Mouse (Mus musculus) embryonic facial prominence, embryonic 15.5 days (tissue): Measurements from ENCODE around the gene Hoxd9. TPM values are rescaled to one million over a fixed set of nuclear protein-coding genes. Genes with fewer than 3 reads are reported as not detected.

Experiments used
- ATAC-seq: fragments of 200-750 bp; cut with Nextera tagmentation; 2 replicates; pipeline ENCODE4 v1.8.0; 2017; ENCODE audit warnings: low read depth, moderate TSS enrichment; ENCODE audit not compliant: insufficient number of reproducible peaks, low FRiP score, low TSS enrichment
- H3K27ac ChIP-seq: fragments of 300-500 bp; sonication (generic); replicated peaks from 2 replicates; pipeline ENCODE4 v1.5.1; 2015; ENCODE audit warnings: mild to moderate bottlenecking, inconsistent platforms
- H3K27me3 ChIP-seq: fragments of 300-500 bp; sonication (generic); 2 replicates; pipeline ENCODE4 v1.6.1; 2015; ENCODE audit warnings: inconsistent platforms
- H3K36me3 ChIP-seq: fragments of 300-500 bp; sonication (generic); 2 replicates; pipeline ENCODE4 v1.6.1; 2015; ENCODE audit warnings: mild to moderate bottlenecking, inconsistent platforms
- H3K4me1 ChIP-seq: fragments of 300-500 bp; sonication (generic); 2 replicates; pipeline ENCODE4 v1.6.1; 2015; ENCODE audit warnings: inconsistent platforms
- H3K4me2 ChIP-seq: fragments of 300-500 bp; sonication (generic); replicated peaks from 2 replicates; pipeline ENCODE4 v1.6.1; 2015; ENCODE audit warnings: mild to moderate bottlenecking, inconsistent platforms
- H3K4me3 ChIP-seq: fragments of 300-500 bp; sonication (generic); replicated peaks from 2 replicates; pipeline ENCODE4 v1.5.1; 2015; ENCODE audit warnings: mild to moderate bottlenecking, inconsistent platforms
- H3K9ac ChIP-seq: fragments of 300-500 bp; sonication (generic); 2 replicates; pipeline ENCODE4 v1.6.1; 2015; ENCODE audit warnings: inconsistent platforms
- H3K9me3 ChIP-seq: fragments of 300-500 bp; sonication (generic); replicated peaks from 2 replicates; pipeline ENCODE4 v1.6.1; 2016; ENCODE audit warnings: inconsistent platforms
- WGBS: fragments of 180-500 bp; shearing (Covaris S2); methylation state at CpG from one replicate; pipeline ENCODE4 v1.1.7; 2015; 5-methylcytosine and 5-hydroxymethylcytosine counted together
- polyA plus RNA-seq: library from polyadenylated mRNA; unstranded; fragments of >200 nt; fragmentation: Nextera tagmentation; extraction: Ambion mirVana; gene quantifications from 2 replicates; pipeline ENCODE4 v1.2.1, GENCODE M21; 2015

Gene Hoxd9
- polyA plus RNA-seq, 1 experiment from 2014 or later = 2.8 TPM

GRCm38 (mm10) chr2:74658667-74659371, 38.7 kb upstream of the Hoxd9 start:
- Histone ChIP-seq H3K9me3 (no peaks in the 10 kb centered on the region), H3K4me3 (peak overlapping the region; percentile 12; the same call in 1 of the 2 replicates), H3K36me3 (no peaks in the 10 kb centered on the region), H3K27me3 (peaks cover 95% of the 10 kb centered on the region), H3K9ac (no peak overlapping the region), H3K4me2 (peak overlapping the region; percentile 15; the same call in 1 of the 2 replicates), H3K4me1 (peaks cover 34% of the 10 kb centered on the region), H3K27ac (no peak overlapping the region)
- ATAC-seq = no peak
- WGBS = 3% methylated on average over 47 of the region's 47 CpGs

GRCm38 (mm10) chr2:74659507-74660005, 38.0 kb upstream of the Hoxd9 start, which contains the start of gene Evx2:
Gene Evx2, minus strand, starts transcription at chr2:74659557.
- Histone ChIP-seq H3K27me3 (peaks cover 95% of the 10 kb centered on the region), H3K9me3 (no peaks in the 10 kb centered on the region), H3K9ac (no peak within 1 kb of the TSS), H3K27ac (no peak within 1 kb of the TSS), H3K4me3 (peak within 1 kb of the TSS; percentile 12; the same call in 1 of the 2 replicates), H3K4me2 (peak within 1 kb of the TSS; percentile 15; the same call in 1 of the 2 replicates), H3K4me1 (peaks cover 34% of the 10 kb centered on the region), H3K36me3 (no peaks in the 10 kb centered on the region)
- ATAC-seq = no peak
- 3% methylated on average over 28 of the region's 28 CpGs for WGBS

- H3K36me3 ChIP-seq = no peaks in the 10 kb centered on the region
- H3K4me2 ChIP-seq = no peak overlapping the region
- H3K4me3 ChIP-seq = 0 out of 2 replicates have a peak overlapping the region, but pooled peaks have one; percentile 1
- H3K9ac ChIP-seq = no peak overlapping the region
- H3K27ac ChIP-seq = no peak overlapping the region
- no peak for ATAC-seq
- no peaks in the 10 kb centered on the region for H3K9me3 ChIP-seq
- H3K4me1 ChIP-seq = peaks cover 32% of the 10 kb centered on the region
- peaks cover 94% of the 10 kb centered on the region for H3K27me3 ChIP-seq
- 2% methylated on average over 30 of the region's 30 CpGs for WGBS
These were observed 36.8 kb upstream of the Hoxd9 start for GRCm38 (mm10) chr2:74660421-74661375.

GRCm38 (mm10) chr2:74661685-74662084, 35.8 kb upstream of the Hoxd9 start:
- Histone ChIP-seq H3K4me3 (peak overlapping the region; percentile 29), H3K27ac (no peak overlapping the region)
- ATAC-seq = no peak

GRCm38 (mm10) chr2:74663291-74663925, 34.1 kb upstream of the Hoxd9 start:
- Histone ChIP-seq H3K4me2 (0 out of 2 replicates have a peak overlapping the region, but pooled peaks have one; percentile 15), H3K36me3 (no peaks in the 10 kb centered on the region), H3K27ac (no peak overlapping the region), H3K27me3 (peaks cover 95% of the 10 kb centered on the region), H3K4me1 (peaks cover 27% of the 10 kb centered on the region), H3K9ac (no peak overlapping the region), H3K4me3 (no peak overlapping the region), H3K9me3 (no peaks in the 10 kb centered on the region)
- 3% methylated on average over 18 of the region's 18 CpGs for WGBS
- no peak for ATAC-seq

More at GRCm38 (mm10) chr2:74661685-74662084, 35.8 kb upstream of the Hoxd9 start:
- Histone ChIP-seq H3K4me2 (peak overlapping the region; percentile 46), H3K9me3 (no peaks in the 10 kb centered on the region), H3K27me3 (peaks cover 94% of the 10 kb centered on the region), H3K36me3 (no peaks in the 10 kb centered on the region), H3K4me1 (peaks cover 26% of the 10 kb centered on the region), H3K9ac (no peak overlapping the region)
- WGBS = 1% methylated on average over 14 of the region's 14 CpGs

- WGBS = 2% methylated on average over 7 of the region's 7 CpGs
- Histone ChIP-seq H3K9me3 (no peaks in the 10 kb centered on the region), H3K36me3 (no peaks in the 10 kb centered on the region), H3K27ac (no peak overlapping the region), H3K4me3 (no peak overlapping the region), H3K9ac (no peak overlapping the region), H3K4me2 (no peak overlapping the region), H3K27me3 (peaks cover 94% of the 10 kb centered on the region), H3K4me1 (peaks cover 17% of the 10 kb centered on the region)
- ATAC-seq = no peak
These were observed 31.1 kb upstream of the Hoxd9 start for GRCm38 (mm10) chr2:74666411-74666810.

- peaks cover 94% of the 10 kb centered on the region for H3K27me3 ChIP-seq
- peak overlapping the region; percentile 38 for H3K4me3 ChIP-seq
- WGBS = 2% methylated on average over 36 of the region's 36 CpGs
- no peaks in the 10 kb centered on the region for H3K36me3 ChIP-seq
- no peak overlapping the region for H3K27ac ChIP-seq
- peaks cover 13% of the 10 kb centered on the region for H3K4me1 ChIP-seq
- no peaks in the 10 kb centered on the region for H3K9me3 ChIP-seq
- H3K9ac ChIP-seq = no peak overlapping the region
- ATAC-seq = no peak
- peak overlapping the region; percentile 61; the same call in 1 of the 2 replicates for H3K4me2 ChIP-seq
These were observed 30.2 kb upstream of the Hoxd9 start for GRCm38 (mm10) chr2:74667191-74667841.

GRCm38 (mm10) chr2:74667842-74668357, 29.6 kb upstream of the Hoxd9 start, which contains the start of gene Hoxd13:
Gene Hoxd13, plus strand, starts transcription at chr2:74668310.
- no peak within 1 kb of the TSS for H3K9ac ChIP-seq
- H3K4me1 ChIP-seq = peaks cover 18% of the 10 kb centered on the region
- no peaks in the 10 kb centered on the region for H3K36me3 ChIP-seq
- peak within 1 kb of the TSS; percentile 38 for H3K4me3 ChIP-seq
- H3K9me3 ChIP-seq = no peaks in the 10 kb centered on the region
- WGBS = under 1% methylated on average over 39 of the region's 51 CpGs
- peak; percentile 59 for ATAC-seq
- H3K27ac ChIP-seq = no peak within 1 kb of the TSS
- peaks cover 94% of the 10 kb centered on the region for H3K27me3 ChIP-seq
- H3K4me2 ChIP-seq = peak within 1 kb of the TSS; percentile 61

- under 1% methylated on average over 60 of the region's 74 CpGs for WGBS
- Histone ChIP-seq H3K4me2 (peak overlapping the region; percentile 61), H3K4me3 (peak overlapping the region; percentile 38), H3K4me1 (peaks cover 19% of the 10 kb centered on the region), H3K9me3 (no peaks in the 10 kb centered on the region), H3K27me3 (peaks cover 94% of the 10 kb centered on the region), H3K36me3 (no peaks in the 10 kb centered on the region), H3K9ac (no peak overlapping the region), H3K27ac (no peak overlapping the region)
- ATAC-seq = no peak
These were observed 28.9 kb upstream of the Hoxd9 start for GRCm38 (mm10) chr2:74668370-74669229.
